Mouse (Mus musculus): ENCODE measurements around the gene Mpv17l.
A peak's percentile ranks its signal among the peaks of the same experiment; 100 is the strongest.
"Not testable (repeated sequence)": the region's sequence is repeated elsewhere in the genome, so short reads cannot be mapped to it uniquely, and the experiment has no call there.

Gene Mpv17l

GRCm38 (mm10) chr16:13927456-13928075 is 24.6 kb downstream of the Mpv17l start:
- no peak for DNase-seq (ENCODE audit: extremely low spot score, low read depth, low spot score)

- peak; percentile 20 for DNase-seq (ENCODE audit: extremely low spot score, low read depth, low spot score)
Measured at GRCm38 (mm10) chr16:13940139-13940846, 37.3 kb downstream of the Mpv17l start.

- no peak for DNase-seq (ENCODE audit: extremely low spot score, low read depth, low spot score)
Measured at GRCm38 (mm10) chr16:13940847-13941395, 38.0 kb downstream of the Mpv17l start.

GRCm38 (mm10) chr16:13944178-13944577 is 41.2 kb downstream of the Mpv17l start:
- no peak for DNase-seq (ENCODE audit: extremely low spot score, low read depth, low spot score)

GRCm38 (mm10) chr16:13944752-13945151 is 41.8 kb downstream of the Mpv17l start:
- no peak for DNase-seq (ENCODE audit: extremely low spot score, low read depth, low spot score)

GRCm38 (mm10) chr16:13945153-13945552 is 42.2 kb downstream of the Mpv17l start:
- DNase-seq (ENCODE audit: extremely low spot score, low read depth, low spot score): no peak

- no peak for DNase-seq (ENCODE audit: extremely low spot score, low read depth, low spot score)
Measured at GRCm38 (mm10) chr16:13946306-13946705, 43.3 kb downstream of the Mpv17l start.

- DNase-seq (ENCODE audit: extremely low spot score, low read depth, low spot score): no peak
Measured at GRCm38 (mm10) chr16:13951245-13951644, 48.3 kb downstream of the Mpv17l start.

- no peak for DNase-seq (ENCODE audit: extremely low spot score, low read depth, low spot score)
Measured at GRCm38 (mm10) chr16:13962053-13962452, 59.1 kb downstream of the Mpv17l start.

GRCm38 (mm10) chr16:13969096-13969495 is 66.1 kb downstream of the Mpv17l start:
- DNase-seq (ENCODE audit: extremely low spot score, low read depth, low spot score): no peak

- DNase-seq (ENCODE audit: extremely low spot score, low read depth, low spot score): no peak
Measured at GRCm38 (mm10) chr16:13972051-13972450, 69.1 kb downstream of the Mpv17l start.

GRCm38 (mm10) chr16:13976358-13976896 is 73.5 kb downstream of the Mpv17l start:
- not testable (repeated sequence) for DNase-seq (ENCODE audit: extremely low spot score, low read depth, low spot score)

GRCm38 (mm10) chr16:13977026-13977425 is 74.1 kb downstream of the Mpv17l start:
- DNase-seq (ENCODE audit: extremely low spot score, low read depth, low spot score): not testable (repeated sequence)

- DNase-seq (ENCODE audit: extremely low spot score, low read depth, low spot score): not testable (repeated sequence)
Measured at GRCm38 (mm10) chr16:13981726-13982125, 78.8 kb downstream of the Mpv17l start.

GRCm38 (mm10) chr16:13983161-13983560 is 80.2 kb downstream of the Mpv17l start:
- no peak for DNase-seq (ENCODE audit: extremely low spot score, low read depth, low spot score)

- DNase-seq (ENCODE audit: extremely low spot score, low read depth, low spot score): no peak
Measured at GRCm38 (mm10) chr16:13986197-13986573, 83.2 kb downstream of the Mpv17l start.

- DNase-seq (ENCODE audit: extremely low spot score, low read depth, low spot score): no peak
Measured at GRCm38 (mm10) chr16:13986574-13987478, 83.9 kb downstream of the Mpv17l start, which contains the start of the genes 2900011O08Rik and Ifitm7. Gene 2900011O08Rik (plus strand): TSS chr16:13986604. Gene Ifitm7 (minus strand): TSS chr16:13986888.

- no peak for DNase-seq (ENCODE audit: extremely low spot score, low read depth, low spot score)
Measured at GRCm38 (mm10) chr16:13992518-13993248, 89.7 kb downstream of the Mpv17l start.

GRCm38 (mm10) chr16:13994076-13994475 is 91.1 kb downstream of the Mpv17l start:
- DNase-seq (ENCODE audit: extremely low spot score, low read depth, low spot score): no peak

GRCm38 (mm10) chr16:13994502-13994901 is 91.5 kb downstream of the Mpv17l start:
- DNase-seq (ENCODE audit: extremely low spot score, low read depth, low spot score): no peak
